Mouse (Mus musculus): ENCODE measurements around the gene Fam19a4.
A peak's percentile ranks its signal among the peaks of the same experiment; 100 is the strongest.

DNA sequence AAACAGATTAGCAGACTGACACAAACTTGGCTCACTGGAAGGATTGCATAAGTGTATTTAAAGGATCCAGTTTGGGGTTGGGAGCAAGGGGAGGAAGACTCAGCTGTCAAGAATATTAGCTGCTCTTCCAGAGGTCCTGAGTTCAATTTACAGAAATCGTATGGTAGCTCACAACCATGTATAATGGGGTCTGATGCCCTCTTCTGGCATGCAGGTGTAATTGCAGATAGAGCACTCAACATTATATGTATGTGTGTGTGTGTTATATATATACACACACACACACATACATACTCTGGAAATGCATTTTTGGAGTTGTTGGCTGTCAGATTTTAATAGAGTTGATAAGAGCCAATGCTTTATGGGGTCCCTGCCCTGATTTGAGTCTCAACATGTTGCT, 216.3 kb downstream of the Fam19a4 start:
- TF ChIP-seq EP300 (IDR thresholded peaks at IDR 0.05; ENCODE audit: low read depth), result no peak
- TF ChIP-seq CTCF (IDR thresholded peaks at IDR 0.05; ENCODE audit: low read depth), result peak; percentile 28

All from heart, postnatal 0 days (tissue).